Mouse (Mus musculus): ENCODE data around the gene Plch2. TPM values are rescaled to one million over a fixed set of nuclear protein-coding genes. Genes with fewer than 3 reads are reported as not detected.

Gene Plch2
- polyA plus RNA-seq (2012; fragmentation: generic; extraction: Trizol): 0.11 TPM
- long read RNA-seq, experiment 1: 0 reads
- long read RNA-seq, experiment 2: 0 reads

- Histone ChIP-seq H3K36me3 (ENCODE audit: control insufficient read depth, insufficient read depth) (no peaks in the 10 kb centered on the region), H3ac (ENCODE audit: control insufficient read depth, insufficient read length, low read depth) (no peak within 1 kb of the TSS), H3K27me3 (ENCODE audit: control insufficient read depth, insufficient read depth, insufficient read length) (peaks cover 55% of the 10 kb centered on the region), H3K79me3 (ENCODE audit: low read depth) (no peaks in the 10 kb centered on the region), H3K4me3 (ENCODE audit: insufficient read depth, poor library complexity, severe bottlenecking) (no peak within 1 kb of the TSS), H3K79me2 (ENCODE audit: control insufficient read depth, insufficient read depth) (no peaks in the 10 kb centered on the region)
- no peak for TF ChIP-seq MYOD1 (IDR thresholded peaks at IDR 0.05; ENCODE audit: control insufficient read depth, insufficient read length, low read depth)
- no peak for TF ChIP-seq MYOG (IDR thresholded peaks at IDR 0.05; ENCODE audit: control insufficient read depth, extremely low read depth, insufficient read length)
- no peak for TF ChIP-seq CEBPB (IDR thresholded peaks at IDR 0.05; ENCODE audit: low read depth)
- TF ChIP-seq FOSL1 (IDR thresholded peaks at IDR 0.05; ENCODE audit: insufficient read depth, low read length, poor library complexity, severe bottlenecking): no peak
- no peak for TF ChIP-seq CTCF (IDR thresholded peaks at IDR 0.05; ENCODE audit: control insufficient read depth, insufficient read depth, insufficient read length)
- TF ChIP-seq MAX (IDR thresholded peaks at IDR 0.05): no peak
- no peak for TF ChIP-seq USF1 (IDR thresholded peaks at IDR 0.05; ENCODE audit: low read depth)
Measured at GRCm38 (mm10) chr4:155056724-155057123, at the start of gene Plch2. TSS of gene Plch2 (minus strand) at chr4:155056784.

- Histone ChIP-seq H3K79me3 (ENCODE audit: low read depth) (no peaks in the 10 kb centered on the region), H3K4me3 (ENCODE audit: insufficient read depth, poor library complexity, severe bottlenecking) (no peak overlapping the region), H3K27me3 (ENCODE audit: control insufficient read depth, insufficient read depth, insufficient read length) (no peaks in the 10 kb centered on the region), H3K79me2 (ENCODE audit: control insufficient read depth, insufficient read depth) (no peaks in the 10 kb centered on the region), H3K36me3 (ENCODE audit: control insufficient read depth, insufficient read depth) (no peaks in the 10 kb centered on the region), H3ac (ENCODE audit: control insufficient read depth, insufficient read length, low read depth) (no peak overlapping the region)
- peak; percentile 79 for TF ChIP-seq MYOD1 (IDR thresholded peaks at IDR 0.05; ENCODE audit: control insufficient read depth, insufficient read length, low read depth)
- no peak for TF ChIP-seq CTCF (IDR thresholded peaks at IDR 0.05; ENCODE audit: control insufficient read depth, insufficient read depth, insufficient read length)
Measured at GRCm38 (mm10) chr4:155098572-155098971, 42.0 kb upstream of the Plch2 start.

GRCm38 (mm10) chr4:155097452-155097851 lies 40.9 kb upstream of the Plch2 start:
- Histone ChIP-seq H3K79me3 (ENCODE audit: low read depth) (no peaks in the 10 kb centered on the region), H3K79me2 (ENCODE audit: control insufficient read depth, insufficient read depth) (no peaks in the 10 kb centered on the region), H3K27me3 (ENCODE audit: control insufficient read depth, insufficient read depth, insufficient read length) (no peaks in the 10 kb centered on the region), H3K36me3 (ENCODE audit: control insufficient read depth, insufficient read depth) (no peaks in the 10 kb centered on the region), H3K4me3 (ENCODE audit: insufficient read depth, poor library complexity, severe bottlenecking) (no peak overlapping the region), H3ac (ENCODE audit: control insufficient read depth, insufficient read length, low read depth) (no peak overlapping the region)
- no peak for TF ChIP-seq USF1 (IDR thresholded peaks at IDR 0.05; ENCODE audit: low read depth)
- TF ChIP-seq CTCF (IDR thresholded peaks at IDR 0.05; ENCODE audit: control insufficient read depth, insufficient read depth, insufficient read length): no peak
- no peak for TF ChIP-seq MYOD1 (IDR thresholded peaks at IDR 0.05; ENCODE audit: control insufficient read depth, insufficient read length, low read depth)

- TF ChIP-seq MAX (IDR thresholded peaks at IDR 0.05) (no peak), CTCF (IDR thresholded peaks at IDR 0.05; ENCODE audit: control insufficient read depth, insufficient read depth, insufficient read length) (no peak), CEBPB (IDR thresholded peaks at IDR 0.05; ENCODE audit: low read depth) (no peak), FOSL1 (IDR thresholded peaks at IDR 0.05; ENCODE audit: insufficient read depth, low read length, poor library complexity, severe bottlenecking) (no peak), USF1 (IDR thresholded peaks at IDR 0.05; ENCODE audit: low read depth) (no peak), MYOG (IDR thresholded peaks at IDR 0.05; ENCODE audit: control insufficient read depth, extremely low read depth, insufficient read length) (no peak), MYOD1 (IDR thresholded peaks at IDR 0.05; ENCODE audit: control insufficient read depth, insufficient read length, low read depth) (no peak)
- H3ac ChIP-seq (ENCODE audit: control insufficient read depth, insufficient read length, low read depth): no peak overlapping the region
- H3K36me3 ChIP-seq (ENCODE audit: control insufficient read depth, insufficient read depth): no peaks in the 10 kb centered on the region
- H3K4me3 ChIP-seq (ENCODE audit: insufficient read depth, poor library complexity, severe bottlenecking): no peak overlapping the region
- H3K79me3 ChIP-seq (ENCODE audit: low read depth): no peaks in the 10 kb centered on the region
- H3K27me3 ChIP-seq (ENCODE audit: control insufficient read depth, insufficient read depth, insufficient read length): no peaks in the 10 kb centered on the region
- no peaks in the 10 kb centered on the region for H3K79me2 ChIP-seq (ENCODE audit: control insufficient read depth, insufficient read depth)
Measured at GRCm38 (mm10) chr4:155095967-155096366, 39.4 kb upstream of the Plch2 start.

- Histone ChIP-seq H3ac (ENCODE audit: control insufficient read depth, insufficient read length, low read depth) (no peak overlapping the region), H3K4me3 (ENCODE audit: insufficient read depth, poor library complexity, severe bottlenecking) (no peak overlapping the region), H3K79me2 (ENCODE audit: control insufficient read depth, insufficient read depth) (no peaks in the 10 kb centered on the region), H3K36me3 (ENCODE audit: control insufficient read depth, insufficient read depth) (no peaks in the 10 kb centered on the region), H3K79me3 (ENCODE audit: low read depth) (no peaks in the 10 kb centered on the region), H3K27me3 (ENCODE audit: control insufficient read depth, insufficient read depth, insufficient read length) (no peaks in the 10 kb centered on the region)
- TF ChIP-seq FOSL1 (IDR thresholded peaks at IDR 0.05; ENCODE audit: insufficient read depth, low read length, poor library complexity, severe bottlenecking): no peak
- no peak for TF ChIP-seq MYOD1 (IDR thresholded peaks at IDR 0.05; ENCODE audit: control insufficient read depth, insufficient read length, low read depth)
- peak; percentile 92 for TF ChIP-seq CTCF (IDR thresholded peaks at IDR 0.05; ENCODE audit: control insufficient read depth, insufficient read depth, insufficient read length)
- no peak for TF ChIP-seq CEBPB (IDR thresholded peaks at IDR 0.05; ENCODE audit: low read depth)
- no peak for TF ChIP-seq MYOG (IDR thresholded peaks at IDR 0.05; ENCODE audit: control insufficient read depth, extremely low read depth, insufficient read length)
- TF ChIP-seq MAX (IDR thresholded peaks at IDR 0.05): peak; percentile 21
- TF ChIP-seq USF1 (IDR thresholded peaks at IDR 0.05; ENCODE audit: low read depth): no peak
Measured at GRCm38 (mm10) chr4:155095238-155095900, 38.8 kb upstream of the Plch2 start.

GRCm38 (mm10) chr4:155094565-155094964 lies 38.0 kb upstream of the Plch2 start:
- TF ChIP-seq CTCF (IDR thresholded peaks at IDR 0.05; ENCODE audit: control insufficient read depth, insufficient read depth, insufficient read length) (peak; percentile 84), MYOG (IDR thresholded peaks at IDR 0.05; ENCODE audit: control insufficient read depth, extremely low read depth, insufficient read length) (no peak), MAX (IDR thresholded peaks at IDR 0.05) (no peak)
- no peak overlapping the region for H3K4me3 ChIP-seq (ENCODE audit: insufficient read depth, poor library complexity, severe bottlenecking)
- H3ac ChIP-seq (ENCODE audit: control insufficient read depth, insufficient read length, low read depth): no peak overlapping the region
- no peaks in the 10 kb centered on the region for H3K27me3 ChIP-seq (ENCODE audit: control insufficient read depth, insufficient read depth, insufficient read length)
- H3K79me3 ChIP-seq (ENCODE audit: low read depth): no peaks in the 10 kb centered on the region
- H3K79me2 ChIP-seq (ENCODE audit: control insufficient read depth, insufficient read depth): no peaks in the 10 kb centered on the region
- no peaks in the 10 kb centered on the region for H3K36me3 ChIP-seq (ENCODE audit: control insufficient read depth, insufficient read depth)
